Mouse (Mus musculus): ENCODE results near the gene Arfgap2. TPM values are rescaled to one million over a fixed set of nuclear protein-coding genes. Genes with fewer than 3 reads are reported as not detected.

Gene Arfgap2
- polyA plus RNA-seq, 1 experiment from 2014 or later, result 82.9 TPM

GRCm38 (mm10) chr2:91242547-91242946, 22.2 kb upstream of the Arfgap2 start:
- DNase-seq (ENCODE audit: low spot score) (no peak), ATAC-seq (replicated peaks; ENCODE audit: insufficient number of reproducible peaks, low FRiP score, low TSS enrichment, low read depth) (no peak)
- H3K36me3 ChIP-seq (replicated peaks; ENCODE audit: control insufficient read depth, insufficient read depth, low read depth, low read length), result no peaks in the 10 kb centered on the region
- no peaks in the 10 kb centered on the region for H3K9me3 ChIP-seq (replicated peaks; ENCODE audit: control insufficient read depth, low read length)
- H3K4me2 ChIP-seq (ENCODE audit: low read depth, low read length), result no peak overlapping the region
- 74% methylated on average over 5 of the region's 5 CpGs for WGBS
- H3K4me3 ChIP-seq (ENCODE audit: low read depth, low read length), result no peak overlapping the region
- no peak overlapping the region for H3K9ac ChIP-seq (replicated peaks; ENCODE audit: low read length)
- H3K27me3 ChIP-seq (ENCODE audit: control insufficient read depth, insufficient read depth, low read length), result no peaks in the 10 kb centered on the region
- H3K27ac ChIP-seq (replicated peaks; ENCODE audit: low read depth, low read length), result no peak overlapping the region
- H3K4me1 ChIP-seq (ENCODE audit: control insufficient read depth, insufficient read depth, low read length), result no peaks in the 10 kb centered on the region

- Histone ChIP-seq H3K4me1 (ENCODE audit: control insufficient read depth, insufficient read depth, low read length) (no peaks in the 10 kb centered on the region), H3K36me3 (replicated peaks; ENCODE audit: control insufficient read depth, insufficient read depth, low read depth, low read length) (no peaks in the 10 kb centered on the region), H3K9ac (replicated peaks; ENCODE audit: low read length) (no peak overlapping the region), H3K4me3 (ENCODE audit: low read depth, low read length) (no peak overlapping the region), H3K27ac (replicated peaks; ENCODE audit: low read depth, low read length) (no peak overlapping the region), H3K9me3 (replicated peaks; ENCODE audit: control insufficient read depth, low read length) (no peaks in the 10 kb centered on the region), H3K27me3 (ENCODE audit: control insufficient read depth, insufficient read depth, low read length) (no peaks in the 10 kb centered on the region), H3K4me2 (ENCODE audit: low read depth, low read length) (no peak overlapping the region)
- DNase-seq (ENCODE audit: low spot score) (no peak), ATAC-seq (replicated peaks; ENCODE audit: insufficient number of reproducible peaks, low FRiP score, low TSS enrichment, low read depth) (no peak)
- 63% methylated on average over 3 of the region's 3 CpGs for WGBS
These were observed 21.4 kb upstream of the Arfgap2 start for GRCm38 (mm10) chr2:91243416-91243815.

GRCm38 (mm10) chr2:91244557-91245228, 20.1 kb upstream of the Arfgap2 start:
- no peak overlapping the region for H3K27ac ChIP-seq (replicated peaks; ENCODE audit: low read depth, low read length)
- no peaks in the 10 kb centered on the region for H3K36me3 ChIP-seq (replicated peaks; ENCODE audit: control insufficient read depth, insufficient read depth, low read depth, low read length)
- H3K9ac ChIP-seq (replicated peaks; ENCODE audit: low read length), result no peak overlapping the region
- H3K4me2 ChIP-seq (ENCODE audit: low read depth, low read length), result no peak overlapping the region
- WGBS, result 73% methylated on average over 5 of the region's 5 CpGs
- H3K9me3 ChIP-seq (replicated peaks; ENCODE audit: control insufficient read depth, low read length), result no peaks in the 10 kb centered on the region
- H3K4me1 ChIP-seq (ENCODE audit: control insufficient read depth, insufficient read depth, low read length), result no peaks in the 10 kb centered on the region
- no peak overlapping the region for H3K4me3 ChIP-seq (ENCODE audit: low read depth, low read length)
- no peaks in the 10 kb centered on the region for H3K27me3 ChIP-seq (ENCODE audit: control insufficient read depth, insufficient read depth, low read length)
- ATAC-seq (replicated peaks; ENCODE audit: insufficient number of reproducible peaks, low FRiP score, low TSS enrichment, low read depth) (no peak), DNase-seq (ENCODE audit: low spot score) (no peak)

- no peak overlapping the region for H3K9ac ChIP-seq (replicated peaks; ENCODE audit: low read length)
- H3K4me2 ChIP-seq (ENCODE audit: low read depth, low read length), result no peak overlapping the region
- ATAC-seq (replicated peaks; ENCODE audit: insufficient number of reproducible peaks, low FRiP score, low TSS enrichment, low read depth) (no peak), DNase-seq (ENCODE audit: low spot score) (no peak)
- no peaks in the 10 kb centered on the region for H3K27me3 ChIP-seq (ENCODE audit: control insufficient read depth, insufficient read depth, low read length)
- WGBS, result 83% methylated on average over 4 of the region's 4 CpGs
- H3K4me1 ChIP-seq (ENCODE audit: control insufficient read depth, insufficient read depth, low read length), result no peaks in the 10 kb centered on the region
- H3K9me3 ChIP-seq (replicated peaks; ENCODE audit: control insufficient read depth, low read length), result no peaks in the 10 kb centered on the region
- H3K36me3 ChIP-seq (replicated peaks; ENCODE audit: control insufficient read depth, insufficient read depth, low read depth, low read length), result no peaks in the 10 kb centered on the region
- no peak overlapping the region for H3K4me3 ChIP-seq (ENCODE audit: low read depth, low read length)
- no peak overlapping the region for H3K27ac ChIP-seq (replicated peaks; ENCODE audit: low read depth, low read length)
These were observed 16.4 kb upstream of the Arfgap2 start for GRCm38 (mm10) chr2:91248366-91248765.

- 71% methylated on average over 4 of the region's 4 CpGs for WGBS
These were observed 12.8 kb upstream of the Arfgap2 start for GRCm38 (mm10) chr2:91252001-91252400.

GRCm38 (mm10) chr2:91252512-91252911, 12.3 kb upstream of the Arfgap2 start:
- Histone ChIP-seq H3K4me3 (ENCODE audit: low read depth, low read length) (no peak overlapping the region), H3K27me3 (ENCODE audit: control insufficient read depth, insufficient read depth, low read length) (no peaks in the 10 kb centered on the region; the same call in 1 of the 2 replicates), H3K9ac (replicated peaks; ENCODE audit: low read length) (no peak overlapping the region), H3K27ac (replicated peaks; ENCODE audit: low read depth, low read length) (no peak overlapping the region), H3K36me3 (replicated peaks; ENCODE audit: control insufficient read depth, insufficient read depth, low read depth, low read length) (no peaks in the 10 kb centered on the region), H3K4me1 (ENCODE audit: control insufficient read depth, insufficient read depth, low read length) (peaks cover under 1% of the 10 kb centered on the region; the same call in 1 of the 2 replicates), H3K9me3 (replicated peaks; ENCODE audit: control insufficient read depth, low read length) (no peaks in the 10 kb centered on the region), H3K4me2 (ENCODE audit: low read depth, low read length) (no peak overlapping the region)
- DNase-seq (ENCODE audit: low spot score), result no peak
- no peak for ATAC-seq (replicated peaks; ENCODE audit: insufficient number of reproducible peaks, low FRiP score, low TSS enrichment, low read depth)
- 46% methylated on average over 4 of the region's 4 CpGs for WGBS

More at GRCm38 (mm10) chr2:91252001-91252400, 12.8 kb upstream of the Arfgap2 start:
- no peak overlapping the region for H3K4me2 ChIP-seq (ENCODE audit: low read depth, low read length)
- H3K36me3 ChIP-seq (replicated peaks; ENCODE audit: control insufficient read depth, insufficient read depth, low read depth, low read length), result no peaks in the 10 kb centered on the region
- no peaks in the 10 kb centered on the region for H3K4me1 ChIP-seq (ENCODE audit: control insufficient read depth, insufficient read depth, low read length)
- no peaks in the 10 kb centered on the region for H3K9me3 ChIP-seq (replicated peaks; ENCODE audit: control insufficient read depth, low read length)
- H3K27me3 ChIP-seq (ENCODE audit: control insufficient read depth, insufficient read depth, low read length), result no peaks in the 10 kb centered on the region; the same call in 1 of the 2 replicates
- no peak overlapping the region for H3K4me3 ChIP-seq (ENCODE audit: low read depth, low read length)
- ATAC-seq (replicated peaks; ENCODE audit: insufficient number of reproducible peaks, low FRiP score, low TSS enrichment, low read depth), result no peak
- DNase-seq (ENCODE audit: low spot score), result no peak
- H3K27ac ChIP-seq (replicated peaks; ENCODE audit: low read depth, low read length), result no peak overlapping the region
- no peak overlapping the region for H3K9ac ChIP-seq (replicated peaks; ENCODE audit: low read length)

GRCm38 (mm10) chr2:91254725-91255380, 9.9 kb upstream of the Arfgap2 start:
- no peaks in the 10 kb centered on the region for H3K9me3 ChIP-seq (replicated peaks; ENCODE audit: control insufficient read depth, low read length)
- peaks cover 6% of the 10 kb centered on the region for H3K4me1 ChIP-seq (ENCODE audit: control insufficient read depth, insufficient read depth, low read length)
- peak; percentile 52 for DNase-seq (ENCODE audit: low spot score)
- ATAC-seq (replicated peaks; ENCODE audit: insufficient number of reproducible peaks, low FRiP score, low TSS enrichment, low read depth), result no peak
- H3K36me3 ChIP-seq (replicated peaks; ENCODE audit: control insufficient read depth, insufficient read depth, low read depth, low read length), result no peaks in the 10 kb centered on the region
- H3K4me2 ChIP-seq (ENCODE audit: low read depth, low read length), result no peak overlapping the region
- WGBS, result 19% methylated on average over 8 of the region's 8 CpGs
- H3K9ac ChIP-seq (replicated peaks; ENCODE audit: low read length), result no peak overlapping the region
- no peak overlapping the region for H3K27ac ChIP-seq (replicated peaks; ENCODE audit: low read depth, low read length)
- no peaks in the 10 kb centered on the region; the same call in 1 of the 2 replicates for H3K27me3 ChIP-seq (ENCODE audit: control insufficient read depth, insufficient read depth, low read length)
- H3K4me3 ChIP-seq (ENCODE audit: low read depth, low read length), result no peak overlapping the region

GRCm38 (mm10) chr2:91255661-91256150, 9.1 kb upstream of the Arfgap2 start, which contains the start of gene Pacsin3:
TSS of gene Pacsin3 (plus strand) at chr2:91255954.
- Histone ChIP-seq H3K4me2 (ENCODE audit: low read depth, low read length) (peak within 1 kb of the TSS; percentile 90), H3K9me3 (replicated peaks; ENCODE audit: control insufficient read depth, low read length) (no peaks in the 10 kb centered on the region), H3K9ac (replicated peaks; ENCODE audit: low read length) (peak within 1 kb of the TSS; percentile 71), H3K27me3 (ENCODE audit: control insufficient read depth, insufficient read depth, low read length) (no peaks in the 10 kb centered on the region; the same call in 1 of the 2 replicates), H3K4me1 (ENCODE audit: control insufficient read depth, insufficient read depth, low read length) (peaks cover 6% of the 10 kb centered on the region), H3K4me3 (ENCODE audit: low read depth, low read length) (peak within 1 kb of the TSS; percentile 65), H3K36me3 (replicated peaks; ENCODE audit: control insufficient read depth, insufficient read depth, low read depth, low read length) (no peaks in the 10 kb centered on the region), H3K27ac (replicated peaks; ENCODE audit: low read depth, low read length) (peak within 1 kb of the TSS; percentile 21; the same call in 1 of the 2 replicates)
- peak; percentile 39; the same call in 1 of the 2 replicates for ATAC-seq (replicated peaks; ENCODE audit: insufficient number of reproducible peaks, low FRiP score, low TSS enrichment, low read depth)
- WGBS, result under 1% methylated on average over 27 of the region's 27 CpGs
- peak; percentile 46 for DNase-seq (ENCODE audit: low spot score)

Measured in embryonic facial prominence, embryonic 11.5 days (tissue).